Mouse (Mus musculus): ENCODE results near the gene Ehd2. TPM values are rescaled to one million over a fixed set of nuclear protein-coding genes. Genes with fewer than 3 reads are reported as not detected.
A peak's percentile ranks its signal among the peaks of the same experiment; 100 is the strongest.

Gene Ehd2
- polyA plus RNA-seq, 1 experiment from 2014 or later: 48.1 TPM

DNA sequence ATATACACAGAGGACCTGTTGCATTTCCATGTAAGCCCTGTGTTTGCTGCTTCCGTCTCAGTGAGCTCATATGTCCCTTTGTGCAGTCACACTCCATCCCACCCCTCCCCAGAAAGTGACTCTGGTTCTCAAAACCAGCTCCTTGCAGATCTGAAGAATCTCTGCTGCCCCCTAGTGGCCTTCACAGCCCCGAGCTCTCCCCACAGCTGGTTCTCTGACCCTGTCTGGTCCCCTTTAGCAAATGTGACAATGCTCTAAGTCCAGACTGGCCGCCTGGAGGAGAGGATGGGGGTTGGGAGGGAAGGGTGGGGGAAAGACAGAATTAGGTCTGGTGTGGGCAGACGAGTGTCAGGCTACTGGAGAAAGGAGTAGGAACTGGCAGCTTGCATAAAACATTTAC, 55.2 kb downstream of the Ehd2 start:
- H3K9ac ChIP-seq (ENCODE audit: low read depth, low read length): no peak overlapping the region
- peak; percentile 47; the same call in 1 of the 2 replicates for ATAC-seq
- H3K4me3 ChIP-seq (ENCODE audit: low read length): no peak overlapping the region
- 0 out of 2 replicates have a peak, but pooled peaks cover 4% of the 10 kb centered on the region for H3K36me3 ChIP-seq (ENCODE audit: control insufficient read depth, insufficient read depth, low read length)
- no peaks in the 10 kb centered on the region for H3K4me1 ChIP-seq (ENCODE audit: control insufficient read depth, insufficient read depth, low read length)
- no peak overlapping the region for H3K27ac ChIP-seq (ENCODE audit: low read length)
- no peak overlapping the region for H3K4me2 ChIP-seq (ENCODE audit: low read depth, low read length)
- H3K9me3 ChIP-seq (ENCODE audit: control insufficient read depth, low read length): no peaks in the 10 kb centered on the region
- no peaks in the 10 kb centered on the region for H3K27me3 ChIP-seq (replicated peaks; ENCODE audit: control insufficient read depth, insufficient read depth, low read length)
- 2% methylated on average over 4 of the region's 4 CpGs for WGBS

DNA sequence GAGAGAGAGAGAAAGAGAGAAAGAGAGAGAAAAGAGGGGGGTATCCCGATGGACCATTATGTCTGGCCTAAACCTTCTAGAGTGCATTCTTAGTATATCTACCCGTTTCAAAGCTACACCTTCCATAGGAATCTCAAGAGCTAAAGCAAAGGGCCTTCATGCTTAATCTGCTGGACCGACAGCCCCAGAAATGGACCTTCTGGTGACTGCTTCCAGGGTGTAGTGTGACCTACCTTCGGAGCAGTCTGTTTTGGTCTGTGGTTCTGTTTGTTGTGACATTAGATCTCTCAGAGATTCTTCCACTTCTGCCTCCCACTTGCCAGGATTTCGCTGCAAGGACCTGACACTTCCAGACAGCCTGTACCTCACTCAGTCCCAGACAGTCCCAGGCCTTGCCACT, 56.8 kb downstream of the Ehd2 start:
- ATAC-seq: no peak
- WGBS: 78% methylated on average over 5 of the region's 5 CpGs

DNA sequence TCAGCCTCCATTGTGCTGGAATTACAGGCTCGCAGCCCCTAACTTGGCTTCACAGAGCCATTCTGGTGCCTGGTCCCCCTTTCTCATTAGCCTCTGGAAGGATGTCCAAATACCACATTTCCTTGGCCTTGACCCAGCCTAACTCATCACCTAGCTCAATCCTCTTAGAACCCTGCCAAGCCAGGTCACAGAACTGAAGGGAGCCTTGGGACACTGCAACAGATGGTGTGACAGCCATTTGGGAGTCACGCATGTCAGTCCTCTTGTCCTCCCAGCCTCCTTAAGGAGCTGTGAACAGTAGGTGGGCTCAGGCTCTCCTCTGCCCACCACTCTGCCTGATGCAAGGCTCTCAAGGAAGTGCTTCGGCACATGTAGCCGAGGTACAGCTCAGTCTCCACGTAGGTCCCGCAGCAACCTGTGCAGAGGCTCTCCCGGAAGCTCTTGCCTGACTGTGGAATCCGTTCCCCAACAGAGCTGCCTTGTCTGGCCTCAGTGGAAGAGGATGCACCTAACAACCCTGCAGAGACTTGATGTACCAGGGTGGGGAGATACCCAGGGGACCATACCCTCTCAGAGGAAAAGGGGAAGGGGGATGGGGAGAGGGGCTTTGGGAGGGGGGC, 59.3 kb downstream of the Ehd2 start:
- H3K4me1 ChIP-seq (ENCODE audit: control insufficient read depth, insufficient read depth, low read length): no peaks in the 10 kb centered on the region
- ATAC-seq: no peak
- WGBS: 76% methylated on average over 8 of the region's 8 CpGs
- H3K36me3 ChIP-seq (ENCODE audit: control insufficient read depth, insufficient read depth, low read length): no peaks in the 10 kb centered on the region
- H3K27me3 ChIP-seq (replicated peaks; ENCODE audit: control insufficient read depth, insufficient read depth, low read length): no peaks in the 10 kb centered on the region
- H3K9me3 ChIP-seq (ENCODE audit: control insufficient read depth, low read length): no peaks in the 10 kb centered on the region
- H3K4me3 ChIP-seq (ENCODE audit: low read length): no peak overlapping the region
- no peak overlapping the region for H3K4me2 ChIP-seq (ENCODE audit: low read depth, low read length)
- H3K9ac ChIP-seq (ENCODE audit: low read depth, low read length): no peak overlapping the region
- no peak overlapping the region for H3K27ac ChIP-seq (ENCODE audit: low read length)

More for the DNA sequence above, 56.8 kb downstream of the Ehd2 start:
- no peak overlapping the region for H3K27ac ChIP-seq (ENCODE audit: low read length)
- no peak overlapping the region for H3K4me2 ChIP-seq (ENCODE audit: low read depth, low read length)
- no peaks in the 10 kb centered on the region for H3K9me3 ChIP-seq (ENCODE audit: control insufficient read depth, low read length)
- no peaks in the 10 kb centered on the region for H3K4me1 ChIP-seq (ENCODE audit: control insufficient read depth, insufficient read depth, low read length)
- H3K9ac ChIP-seq (ENCODE audit: low read depth, low read length): no peak overlapping the region
- no peak overlapping the region for H3K4me3 ChIP-seq (ENCODE audit: low read length)
- no peaks in the 10 kb centered on the region for H3K27me3 ChIP-seq (replicated peaks; ENCODE audit: control insufficient read depth, insufficient read depth, low read length)
- H3K36me3 ChIP-seq (ENCODE audit: control insufficient read depth, insufficient read depth, low read length): no peaks in the 10 kb centered on the region

DNA sequence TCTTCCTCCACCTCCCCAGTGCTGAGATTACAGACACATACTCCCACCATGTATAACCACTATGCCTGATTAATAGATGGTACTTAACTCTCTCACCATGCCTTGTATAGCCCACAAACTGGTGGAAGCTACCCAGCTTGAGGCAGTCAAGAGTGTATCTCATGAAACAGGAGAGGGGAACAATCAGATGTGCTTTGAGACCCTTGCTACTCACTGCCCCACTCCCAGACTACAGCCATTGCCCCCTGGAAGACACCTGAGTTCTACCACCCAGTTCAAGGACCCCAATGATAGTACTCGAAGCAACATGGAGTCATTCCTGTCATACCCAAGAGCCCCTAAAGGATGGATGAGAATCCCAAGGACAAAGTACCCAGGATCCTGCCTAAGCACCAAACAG, 60.8 kb downstream of the Ehd2 start:
- H3K4me3 ChIP-seq (ENCODE audit: low read length): no peak overlapping the region
- H3K9me3 ChIP-seq (ENCODE audit: control insufficient read depth, low read length): no peaks in the 10 kb centered on the region
- no peak for ATAC-seq
- no peak overlapping the region for H3K27ac ChIP-seq (ENCODE audit: low read length)
- no peak overlapping the region for H3K4me2 ChIP-seq (ENCODE audit: low read depth, low read length)
- H3K27me3 ChIP-seq (replicated peaks; ENCODE audit: control insufficient read depth, insufficient read depth, low read length): no peaks in the 10 kb centered on the region
- WGBS: 94% methylated on average over 1 of the region's 1 CpGs
- H3K9ac ChIP-seq (ENCODE audit: low read depth, low read length): no peak overlapping the region
- H3K36me3 ChIP-seq (ENCODE audit: control insufficient read depth, insufficient read depth, low read length): no peaks in the 10 kb centered on the region
- no peaks in the 10 kb centered on the region for H3K4me1 ChIP-seq (ENCODE audit: control insufficient read depth, insufficient read depth, low read length)

DNA sequence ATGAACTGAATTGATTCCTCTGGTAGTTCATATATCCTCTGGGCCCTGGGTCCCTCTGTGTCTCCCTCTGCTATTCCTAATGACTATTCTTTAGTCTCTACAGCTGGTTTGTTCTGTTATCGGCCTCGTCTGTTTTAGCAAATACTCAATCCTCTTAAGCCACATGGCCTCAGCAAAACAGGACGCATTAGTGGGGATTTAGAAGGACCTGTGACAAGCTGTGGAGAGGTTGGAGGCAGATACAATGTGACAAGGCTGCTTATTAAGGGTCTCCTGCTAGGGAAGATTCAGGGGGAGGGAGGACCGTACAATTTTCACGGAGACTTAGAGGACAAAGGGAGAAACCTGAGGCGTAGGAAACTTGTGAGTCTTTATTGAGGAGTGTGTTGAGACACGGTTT, 61.5 kb downstream of the Ehd2 start:
- WGBS: 76% methylated on average over 7 of the region's 7 CpGs
- no peak for ATAC-seq
- H3K4me3 ChIP-seq (ENCODE audit: low read length): no peak overlapping the region
- H3K4me2 ChIP-seq (ENCODE audit: low read depth, low read length): no peak overlapping the region
- no peaks in the 10 kb centered on the region for H3K27me3 ChIP-seq (replicated peaks; ENCODE audit: control insufficient read depth, insufficient read depth, low read length)
- H3K9me3 ChIP-seq (ENCODE audit: control insufficient read depth, low read length): no peaks in the 10 kb centered on the region
- no peak overlapping the region for H3K27ac ChIP-seq (ENCODE audit: low read length)
- H3K9ac ChIP-seq (ENCODE audit: low read depth, low read length): no peak overlapping the region
- no peaks in the 10 kb centered on the region for H3K36me3 ChIP-seq (ENCODE audit: control insufficient read depth, insufficient read depth, low read length)
- H3K4me1 ChIP-seq (ENCODE audit: control insufficient read depth, insufficient read depth, low read length): no peaks in the 10 kb centered on the region

DNA sequence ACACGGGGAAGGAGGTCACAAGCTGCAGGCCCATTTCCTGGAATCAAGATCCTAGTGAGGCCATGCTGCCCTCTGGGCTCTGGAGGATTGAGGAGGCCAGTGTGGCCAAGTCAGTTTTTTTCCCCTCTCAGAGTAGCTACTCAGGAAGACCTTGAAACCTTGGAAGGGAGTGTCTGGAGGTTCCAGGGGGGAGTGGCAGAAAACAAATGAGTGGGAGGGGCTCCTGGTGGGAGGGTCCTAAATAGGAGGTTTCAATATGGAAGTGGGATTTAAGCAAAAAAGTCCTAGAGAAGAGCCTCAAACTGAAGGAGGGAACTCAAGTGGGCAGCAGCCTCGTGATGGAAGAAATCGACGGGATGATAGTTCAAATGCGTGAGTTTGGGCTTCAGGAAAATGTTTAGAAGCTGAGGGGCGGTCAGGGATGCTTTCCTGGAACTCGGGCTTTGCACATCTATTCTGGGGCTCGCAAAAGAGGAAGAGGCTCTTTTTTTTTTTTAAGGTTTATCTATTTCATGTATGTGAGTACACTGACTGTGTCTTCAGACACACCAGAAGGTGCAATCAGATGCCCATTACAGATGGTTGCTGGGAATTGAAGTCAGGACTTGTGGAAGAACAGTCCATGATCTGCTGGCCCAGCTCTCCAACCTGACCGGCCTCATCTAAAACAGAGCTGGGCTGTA, 65.9 kb downstream of the Ehd2 start:
- no peak for ATAC-seq
- WGBS: 83% methylated on average over 9 of the region's 9 CpGs

More for the DNA sequence above, 65.9 kb downstream of the Ehd2 start:
- Histone ChIP-seq H3K4me3 (ENCODE audit: low read length) (no peak overlapping the region), H3K4me1 (ENCODE audit: control insufficient read depth, insufficient read depth, low read length) (no peaks in the 10 kb centered on the region), H3K36me3 (ENCODE audit: control insufficient read depth, insufficient read depth, low read length) (no peaks in the 10 kb centered on the region), H3K27me3 (replicated peaks; ENCODE audit: control insufficient read depth, insufficient read depth, low read length) (no peaks in the 10 kb centered on the region), H3K27ac (ENCODE audit: low read length) (no peak overlapping the region), H3K9ac (ENCODE audit: low read depth, low read length) (no peak overlapping the region), H3K9me3 (ENCODE audit: control insufficient read depth, low read length) (no peaks in the 10 kb centered on the region), H3K4me2 (ENCODE audit: low read depth, low read length) (no peak overlapping the region)

Other genes with a start within 250 kb of the Ehd2 start
- not detected in 2 replicates for gene Obox5, start 217.4 kb downstream of the Ehd2 start, polyA plus RNA-seq (2015; fragmentation: Nextera tagmentation; extraction: Ambion mirVana)
- gene Obox6, start 127.9 kb downstream of the Ehd2 start, polyA plus RNA-seq (2015; fragmentation: Nextera tagmentation; extraction: Ambion mirVana): not detected in 2 replicates
- gene Crx, start 87.6 kb downstream of the Ehd2 start, polyA plus RNA-seq (2015; fragmentation: Nextera tagmentation; extraction: Ambion mirVana): not detected in 2 replicates
- not detected in 2 replicates for gene Crxos, start 85.0 kb downstream of the Ehd2 start, polyA plus RNA-seq (2015; fragmentation: Nextera tagmentation; extraction: Ambion mirVana)
- 646 and 660 TPM in 2 replicates for gene Selenow, start 45.2 kb downstream of the Ehd2 start, polyA plus RNA-seq (2015; fragmentation: Nextera tagmentation; extraction: Ambion mirVana)
- 153 and 156 TPM in 2 replicates for gene Nop53, start 21.5 kb downstream of the Ehd2 start, polyA plus RNA-seq (2015; fragmentation: Nextera tagmentation; extraction: Ambion mirVana)
- 3.7 and 4.0 TPM in 2 replicates for gene Bicra, start 80.4 kb upstream of the Ehd2 start, polyA plus RNA-seq (2015; fragmentation: Nextera tagmentation; extraction: Ambion mirVana)
- 0.07 and 0.21 TPM in 2 replicates for gene Zfp541, start 94.2 kb upstream of the Ehd2 start, polyA plus RNA-seq (2015; fragmentation: Nextera tagmentation; extraction: Ambion mirVana)
- 211 and 233 TPM in 2 replicates for gene Napa, start 130.9 kb upstream of the Ehd2 start, polyA plus RNA-seq (2015; fragmentation: Nextera tagmentation; extraction: Ambion mirVana)
- 24.3 and 27.1 TPM in 2 replicates for gene Kptn, start 152.3 kb upstream of the Ehd2 start, polyA plus RNA-seq (2015; fragmentation: Nextera tagmentation; extraction: Ambion mirVana)
- 0.15 and 0.21 TPM in 2 replicates for gene Slc8a2, start 162.3 kb upstream of the Ehd2 start, polyA plus RNA-seq (2015; fragmentation: Nextera tagmentation; extraction: Ambion mirVana)
- gene Meis3, start 207.5 kb upstream of the Ehd2 start, polyA plus RNA-seq (2015; fragmentation: Nextera tagmentation; extraction: Ambion mirVana): 30.0 TPM in 2 replicates